Mouse (Mus musculus): ENCODE results near the gene Mrps14. TPM values are rescaled to one million over a fixed set of nuclear protein-coding genes. Genes with fewer than 3 reads are reported as not detected.

Mrps14 gene
- polyA plus RNA-seq, 1 experiment, result 33.9 TPM

DNA sequence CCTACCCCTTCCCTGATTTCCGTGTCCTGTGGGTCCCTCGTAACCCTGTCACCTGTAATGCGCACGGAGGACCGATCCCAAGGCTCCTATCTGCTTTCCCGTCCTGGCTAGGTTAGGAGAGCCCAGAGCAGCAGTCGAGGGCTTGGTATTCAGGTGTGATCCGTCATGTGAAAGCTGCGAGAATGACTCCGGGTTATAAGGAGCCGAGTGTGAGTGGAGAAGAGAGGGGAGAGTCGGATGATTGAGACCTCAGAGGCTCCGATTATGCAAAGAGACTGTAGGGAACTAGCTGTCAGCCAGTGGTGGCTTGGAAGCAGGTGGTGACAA, 285 bp downstream of the Mrps14 start:
- DNase-seq (ENCODE audit: low read depth), result no peak
- TF ChIP-seq POLR2A (IDR thresholded peaks at IDR 0.05; ENCODE audit: borderline replicate concordance, extremely low read depth, insufficient read depth, insufficient read length, poor library complexity, severe bottlenecking) (no peak), CTCF (IDR thresholded peaks at IDR 0.05; ENCODE audit: borderline replicate concordance, extremely low read depth, insufficient read depth, insufficient read length) (no peak)

DNA sequence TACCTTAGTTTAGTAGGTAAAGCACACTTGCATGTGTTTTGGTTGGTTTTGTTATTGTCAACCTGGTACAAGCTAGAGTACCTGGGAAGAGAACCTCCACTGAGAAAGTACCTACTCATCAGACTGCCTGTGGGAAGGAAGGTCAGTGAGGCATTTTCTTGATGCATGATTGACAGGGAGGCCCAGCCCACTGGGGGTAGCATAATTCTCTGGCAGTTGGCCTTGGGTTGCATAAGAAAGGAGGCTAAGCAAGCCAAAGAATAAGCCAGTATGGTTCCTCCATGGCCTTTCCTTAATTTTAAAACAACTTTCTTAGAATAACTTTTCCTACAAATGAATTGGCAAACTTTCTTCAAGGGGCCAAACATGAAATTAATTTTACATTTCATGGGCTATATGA, 10.5 kb downstream of the Mrps14 start:
- no peak for DNase-seq (ENCODE audit: low read depth)
- no peak for TF ChIP-seq CTCF (IDR thresholded peaks at IDR 0.05; ENCODE audit: borderline replicate concordance, extremely low read depth, insufficient read depth, insufficient read length)
- no peak for TF ChIP-seq POLR2A (IDR thresholded peaks at IDR 0.05; ENCODE audit: borderline replicate concordance, extremely low read depth, insufficient read depth, insufficient read length, poor library complexity, severe bottlenecking)

DNA sequence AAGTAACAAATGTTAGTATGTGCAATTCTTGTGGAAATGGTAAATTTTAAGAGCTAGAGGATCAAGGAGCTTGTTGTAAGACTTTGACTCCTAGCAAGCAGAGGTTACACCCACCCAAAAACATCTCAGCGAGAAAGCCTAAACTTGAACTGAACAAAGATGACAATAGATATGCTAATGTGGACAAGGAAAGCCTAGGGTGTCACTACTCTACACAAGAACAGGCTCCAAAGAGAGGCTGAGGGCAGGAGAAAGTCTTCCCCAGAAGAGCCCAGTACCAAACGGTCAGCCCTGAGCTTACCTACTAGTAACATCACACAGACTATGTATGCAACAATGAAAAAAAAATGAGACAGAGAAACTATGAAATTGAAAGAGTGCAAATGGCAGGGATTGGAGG, 14.8 kb downstream of the Mrps14 start:
- DNase-seq (ENCODE audit: low read depth), result no peak
- TF ChIP-seq CTCF (IDR thresholded peaks at IDR 0.05; ENCODE audit: borderline replicate concordance, extremely low read depth, insufficient read depth, insufficient read length), result no peak
- no peak for TF ChIP-seq POLR2A (IDR thresholded peaks at IDR 0.05; ENCODE audit: borderline replicate concordance, extremely low read depth, insufficient read depth, insufficient read length, poor library complexity, severe bottlenecking)

GRCm38 (mm10) chr1:160210566-160210965, 15.6 kb downstream of the Mrps14 start:
- no peak for DNase-seq (ENCODE audit: low read depth)
- TF ChIP-seq CTCF (IDR thresholded peaks at IDR 0.05; ENCODE audit: borderline replicate concordance, extremely low read depth, insufficient read depth, insufficient read length) (no peak), POLR2A (IDR thresholded peaks at IDR 0.05; ENCODE audit: borderline replicate concordance, extremely low read depth, insufficient read depth, insufficient read length, poor library complexity, severe bottlenecking) (no peak)

DNA sequence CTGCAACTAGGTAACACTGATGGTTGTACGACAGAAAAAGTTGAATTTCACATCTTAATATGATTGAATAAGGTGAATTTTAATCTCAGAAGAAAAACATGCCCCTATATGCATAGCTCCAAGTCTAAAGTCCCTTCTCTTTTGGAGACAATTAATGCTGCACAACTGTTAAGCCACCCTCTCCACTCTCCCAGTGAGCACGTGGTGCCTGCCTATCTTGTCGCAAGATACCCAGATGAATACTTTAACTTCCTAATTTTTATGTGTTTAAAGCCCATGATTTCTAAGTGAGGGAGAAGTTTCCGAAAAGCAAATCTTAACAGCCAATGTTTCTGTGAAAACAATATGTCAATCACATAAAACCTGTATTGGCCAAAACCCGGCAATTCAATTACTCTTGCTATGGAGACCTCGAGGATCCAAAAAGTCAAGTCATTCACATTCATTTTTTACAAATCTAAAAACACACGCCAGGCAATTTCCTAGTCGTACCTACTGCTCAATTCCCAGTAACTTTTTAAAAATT, 16.6 kb downstream of the Mrps14 start:
- TF ChIP-seq CTCF (IDR thresholded peaks at IDR 0.05; ENCODE audit: borderline replicate concordance, extremely low read depth, insufficient read depth, insufficient read length), result no peak
- TF ChIP-seq POLR2A (IDR thresholded peaks at IDR 0.05; ENCODE audit: borderline replicate concordance, extremely low read depth, insufficient read depth, insufficient read length, poor library complexity, severe bottlenecking), result no peak

DNA sequence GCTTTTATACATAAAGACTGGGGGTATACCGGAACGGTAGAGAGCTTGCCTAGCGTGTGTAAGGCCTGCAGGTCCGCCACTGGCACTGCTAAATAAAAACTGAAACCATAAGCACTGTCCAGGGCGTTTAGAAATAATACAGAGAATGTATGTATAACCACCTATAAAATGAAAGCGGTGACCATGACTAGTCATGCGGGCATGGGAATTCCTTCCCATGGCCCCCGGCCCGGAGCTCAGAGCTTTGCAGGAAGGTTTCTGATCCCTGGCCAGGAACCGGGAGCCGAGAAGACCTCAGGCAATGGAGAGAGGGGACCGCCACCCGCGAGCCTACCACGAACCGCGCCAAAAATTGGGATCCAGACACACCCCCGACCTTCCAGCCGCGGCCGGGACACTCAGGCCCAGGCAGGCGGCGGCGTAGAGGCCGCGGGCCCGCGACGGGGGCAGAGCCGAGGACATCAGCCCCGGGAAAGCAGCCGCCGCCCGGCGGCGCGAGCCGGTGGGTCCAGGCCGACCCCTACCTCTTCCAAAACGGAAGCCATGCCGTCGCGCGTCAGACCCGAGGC, 17.2 kb downstream of the Mrps14 start:
- DNase-seq (ENCODE audit: low read depth), result peak; percentile 71
- TF ChIP-seq CTCF (IDR thresholded peaks at IDR 0.05; ENCODE audit: borderline replicate concordance, extremely low read depth, insufficient read depth, insufficient read length) (no peak), POLR2A (IDR thresholded peaks at IDR 0.05; ENCODE audit: borderline replicate concordance, extremely low read depth, insufficient read depth, insufficient read length, poor library complexity, severe bottlenecking) (no peak)

More for the DNA sequence above, 16.6 kb downstream of the Mrps14 start:
- peak; percentile 38 for DNase-seq (ENCODE audit: low read depth)

DNA sequence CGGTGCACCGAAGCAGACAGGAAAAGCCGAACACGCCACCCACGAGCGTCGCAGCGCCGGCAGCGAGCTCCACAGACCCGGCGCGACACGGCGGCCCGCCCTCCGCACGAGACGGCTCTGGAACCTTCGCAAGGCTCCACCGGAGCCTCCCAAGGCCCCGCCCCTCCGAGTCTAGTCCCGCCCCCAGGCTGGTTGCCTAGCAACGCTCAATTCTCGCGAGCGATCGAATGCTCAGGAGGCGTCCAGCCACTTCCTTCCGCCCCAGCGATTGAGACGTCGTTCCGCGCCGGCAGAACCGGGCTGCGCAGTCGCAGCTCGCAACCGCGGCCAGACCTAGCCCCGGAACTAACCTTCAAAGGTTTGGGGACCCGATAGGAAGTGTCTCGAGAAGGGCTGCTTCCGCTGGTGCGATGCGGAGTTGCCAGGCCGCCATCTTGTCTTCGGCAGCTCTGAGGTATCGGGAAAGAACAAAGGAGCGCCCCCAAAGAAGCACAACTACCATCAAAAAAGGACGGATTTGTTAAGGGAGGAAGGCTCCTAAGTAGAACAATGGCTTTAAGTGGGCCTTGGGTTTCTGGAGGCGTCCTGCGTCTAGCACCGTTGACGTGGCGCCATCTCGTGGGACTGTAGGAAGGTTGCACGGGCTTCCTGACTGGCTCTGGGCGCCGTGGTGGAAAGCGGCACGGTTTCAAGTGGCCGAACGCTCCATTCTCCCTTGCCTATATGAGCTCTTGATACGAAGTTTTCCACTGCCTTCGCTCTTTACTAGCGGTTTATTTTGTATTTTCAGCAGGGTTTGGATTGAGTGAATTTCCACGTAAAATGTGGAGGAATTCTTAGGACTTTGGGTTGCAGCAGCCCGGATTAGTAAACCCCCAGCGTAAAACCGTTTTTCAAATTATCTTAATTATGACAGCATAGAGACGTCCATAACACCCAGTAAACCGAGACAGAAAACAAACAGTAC, 18.0 kb downstream of the Mrps14 start, which contains the start of gene Cacybp:
TSS of gene Cacybp (minus strand) at position 173 of the 967 bp plus-strand sequence.
- DNase-seq (ENCODE audit: low read depth), result peak; percentile 100
- TF ChIP-seq CTCF (IDR thresholded peaks at IDR 0.05; ENCODE audit: borderline replicate concordance, extremely low read depth, insufficient read depth, insufficient read length) (peak; percentile 71), POLR2A (IDR thresholded peaks at IDR 0.05; ENCODE audit: borderline replicate concordance, extremely low read depth, insufficient read depth, insufficient read length, poor library complexity, severe bottlenecking) (peak; percentile 99)

- no peak for DNase-seq (ENCODE audit: low read depth)
- TF ChIP-seq CTCF (IDR thresholded peaks at IDR 0.05; ENCODE audit: borderline replicate concordance, extremely low read depth, insufficient read depth, insufficient read length), result no peak
- no peak for TF ChIP-seq POLR2A (IDR thresholded peaks at IDR 0.05; ENCODE audit: borderline replicate concordance, extremely low read depth, insufficient read depth, insufficient read length, poor library complexity, severe bottlenecking)
Measured at GRCm38 (mm10) chr1:160214171-160214570, 19.2 kb downstream of the Mrps14 start.

GRCm38 (mm10) chr1:160217898-160218297, 22.9 kb downstream of the Mrps14 start:
- DNase-seq (ENCODE audit: low read depth), result no peak
- TF ChIP-seq CTCF (IDR thresholded peaks at IDR 0.05; ENCODE audit: borderline replicate concordance, extremely low read depth, insufficient read depth, insufficient read length), result no peak
- no peak for TF ChIP-seq POLR2A (IDR thresholded peaks at IDR 0.05; ENCODE audit: borderline replicate concordance, extremely low read depth, insufficient read depth, insufficient read length, poor library complexity, severe bottlenecking)

- no peak for DNase-seq (ENCODE audit: low read depth)
- no peak for TF ChIP-seq POLR2A (IDR thresholded peaks at IDR 0.05; ENCODE audit: borderline replicate concordance, extremely low read depth, insufficient read depth, insufficient read length, poor library complexity, severe bottlenecking)
- no peak for TF ChIP-seq CTCF (IDR thresholded peaks at IDR 0.05; ENCODE audit: borderline replicate concordance, extremely low read depth, insufficient read depth, insufficient read length)
Measured at GRCm38 (mm10) chr1:160224093-160224492, 29.1 kb downstream of the Mrps14 start.

DNA sequence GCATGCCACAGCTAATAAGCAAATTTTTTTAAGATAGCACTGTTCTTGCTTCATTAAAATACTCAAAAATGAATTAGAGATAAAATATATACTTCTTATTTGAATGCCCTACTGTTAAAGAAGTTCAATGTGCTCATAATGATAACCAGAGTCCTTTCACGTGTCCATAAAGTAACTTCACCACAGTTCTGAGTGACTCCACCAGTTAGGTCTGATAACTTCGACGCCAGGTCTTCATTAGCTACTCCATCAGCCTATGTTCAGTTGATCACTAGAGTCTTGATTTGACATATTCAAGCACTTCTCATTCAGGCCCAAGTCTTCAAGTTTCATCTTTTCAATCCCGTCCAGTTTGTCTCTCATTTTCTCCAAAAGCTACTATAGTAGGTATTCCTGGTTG, 32.2 kb downstream of the Mrps14 start:
- TF ChIP-seq POLR2A (IDR thresholded peaks at IDR 0.05; ENCODE audit: borderline replicate concordance, extremely low read depth, insufficient read depth, insufficient read length, poor library complexity, severe bottlenecking) (no peak), CTCF (IDR thresholded peaks at IDR 0.05; ENCODE audit: borderline replicate concordance, extremely low read depth, insufficient read depth, insufficient read length) (no peak)
- DNase-seq (ENCODE audit: low read depth), result no peak
